Mouse (Mus musculus) testis, adult 2 months (tissue): ENCODE data around the gene H60c.

Experiments
- CTCF ChIP-seq: fragments of 200-500 bp; IDR thresholded peaks from 2 replicates; pipeline ENCODE4 v1.5.1; 2012; ENCODE audit warnings: low read depth, mild to moderate bottlenecking, inconsistent platforms, low read length, moderate library complexity; ENCODE audit not compliant: control insufficient read depth, insufficient read depth, insufficient replicate concordance
- POLR2A ChIP-seq: fragments of 200-500 bp; IDR thresholded peaks from 2 replicates; pipeline ENCODE4 v1.6.1; 2012; ENCODE audit warnings: low read depth, mild to moderate bottlenecking, inconsistent platforms, low read length, moderate library complexity; ENCODE audit not compliant: control insufficient read depth

DNA sequence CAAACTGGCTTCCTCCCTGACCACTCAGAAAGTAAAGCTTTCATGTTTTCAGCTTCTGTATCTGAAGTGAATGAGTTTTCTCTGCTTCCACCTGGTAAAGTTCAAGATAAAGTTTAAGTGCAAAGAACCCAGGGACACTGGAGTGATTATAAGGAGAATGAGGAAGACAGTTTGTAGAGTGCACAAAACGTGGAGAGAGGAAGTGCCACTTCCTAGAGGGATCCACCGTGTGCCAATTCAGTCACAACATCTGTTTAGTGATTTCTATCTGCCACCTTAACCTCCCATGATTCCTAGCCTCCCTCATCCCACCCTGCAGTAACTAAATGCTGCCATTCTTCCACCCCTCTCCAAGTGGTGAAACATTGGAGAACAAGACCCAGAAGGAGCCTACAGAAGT lies 842 bp downstream of the H60c start:
- no peak for TF ChIP-seq CTCF
- no peak for TF ChIP-seq POLR2A
